Mouse (Mus musculus) neural tube, embryonic 14.5 days (tissue): ENCODE measurements around the gene Trp53tg5. TPM values are rescaled to one million over a fixed set of nuclear protein-coding genes. Genes with fewer than 3 reads are reported as not detected.

Experiments used
- ATAC-seq: fragments of 200-750 bp; cut with Nextera tagmentation; 2 replicates; pipeline ENCODE4 v1.8.0; 2017; ENCODE audit warnings: low read depth, mild to moderate bottlenecking, moderate TSS enrichment, moderate library complexity
- H3K27ac ChIP-seq: fragments of 300-500 bp; sonication (generic); 2 replicates; pipeline ENCODE4 v1.5.1; 2014; ENCODE audit warnings: low read depth, mild to moderate bottlenecking, control low read depth, low read length, moderate library complexity, mixed read lengths
- H3K27me3 ChIP-seq: fragments of 300-500 bp; sonication (generic); 2 replicates; pipeline ENCODE4 v1.6.1; 2014; ENCODE audit warnings: low read length; ENCODE audit not compliant: control insufficient read depth, insufficient read depth
- H3K36me3 ChIP-seq: fragments of 300-500 bp; sonication (generic); 2 replicates; pipeline ENCODE4 v1.6.1; 2014; ENCODE audit warnings: low read length, mixed read lengths; ENCODE audit not compliant: control insufficient read depth, insufficient read depth
- H3K4me1 ChIP-seq: fragments of 300-500 bp; sonication (generic); 2 replicates; pipeline ENCODE4 v1.6.1; 2014; ENCODE audit warnings: low read length; ENCODE audit not compliant: control insufficient read depth, insufficient read depth
- H3K4me2 ChIP-seq: fragments of 300-500 bp; sonication (generic); 2 replicates; pipeline ENCODE4 v1.6.1; 2014; ENCODE audit warnings: mild to moderate bottlenecking, low read depth, low read length, control low read depth
- H3K4me3 ChIP-seq: fragments of 300-500 bp; sonication (generic); 2 replicates; pipeline ENCODE4 v1.5.1; 2014; ENCODE audit warnings: low read depth, low read length, control low read depth, mixed read lengths
- H3K9ac ChIP-seq: fragments of 300-500 bp; sonication (generic); replicated peaks from 2 replicates; pipeline ENCODE4 v1.6.1; 2014; ENCODE audit warnings: low read depth, mild to moderate bottlenecking, control low read depth, low read length, mixed read lengths
- H3K9me3 ChIP-seq: fragments of 300-500 bp; sonication (generic); 2 replicates; pipeline ENCODE4 v1.6.1; 2016; ENCODE audit warnings: low read length; ENCODE audit not compliant: control insufficient read depth
- WGBS: fragments of 180-500 bp; shearing (Covaris S2); extraction: QIAGEN DNeasy Blood & Tissue Kit; methylation state at CpG from one replicate; pipeline ENCODE4 v1.1.7; 2014; 5-methylcytosine and 5-hydroxymethylcytosine counted together
- polyA plus RNA-seq: library from polyadenylated mRNA; unstranded; fragments of >200 nt; fragmentation: Nextera tagmentation; extraction: Ambion mirVana; gene quantifications from 2 replicates; pipeline ENCODE4 v1.2.1, GENCODE M21; 2014

Trp53tg5 gene
- polyA plus RNA-seq, 1 experiment from 2014 or later: not detected

- Histone ChIP-seq H3K9ac (no peak overlapping the region), H3K4me3 (no peak overlapping the region), H3K27me3 (no peaks in the 10 kb centered on the region), H3K4me1 (no peaks in the 10 kb centered on the region), H3K9me3 (no peaks in the 10 kb centered on the region), H3K4me2 (no peak overlapping the region), H3K27ac (no peak overlapping the region), H3K36me3 (peaks cover 24% of the 10 kb centered on the region)
- ATAC-seq: no peak
- WGBS: 31% methylated on average over 10 of the region's 10 CpGs
These were observed 3.3 kb downstream of the Trp53tg5 start for GRCm38 (mm10) chr2:164470254-164470653.

DNA sequence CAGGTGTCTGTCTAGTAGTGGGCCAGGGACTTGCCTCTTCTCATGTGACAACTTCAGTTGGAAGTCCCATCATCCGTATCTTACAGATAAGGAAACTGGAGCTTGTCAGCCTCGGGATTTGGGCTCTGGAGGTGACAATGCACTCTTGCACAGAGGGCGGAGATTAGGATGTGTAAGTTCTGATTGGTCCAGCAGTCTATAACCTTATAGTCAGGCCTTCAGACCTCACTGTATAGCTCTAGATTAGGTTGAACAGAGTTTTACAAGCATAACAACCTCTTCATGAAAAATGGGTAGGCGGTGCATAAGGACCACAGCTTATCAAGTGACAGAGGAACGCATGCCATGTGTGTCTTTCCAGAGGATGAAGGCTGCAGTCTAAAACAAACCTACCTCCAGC, 6.7 kb downstream of the Trp53tg5 start:
- H3K27ac ChIP-seq: no peak overlapping the region
- peaks cover 7% of the 10 kb centered on the region for H3K4me1 ChIP-seq
- no peaks in the 10 kb centered on the region for H3K27me3 ChIP-seq
- H3K9me3 ChIP-seq: no peaks in the 10 kb centered on the region
- 90% methylated on average over 5 of the region's 5 CpGs for WGBS
- no peak overlapping the region for H3K9ac ChIP-seq
- no peak for ATAC-seq
- H3K4me3 ChIP-seq: no peak overlapping the region
- peaks cover 21% of the 10 kb centered on the region; the same call in 1 of the 2 replicates for H3K36me3 ChIP-seq
- H3K4me2 ChIP-seq: no peak overlapping the region

DNA sequence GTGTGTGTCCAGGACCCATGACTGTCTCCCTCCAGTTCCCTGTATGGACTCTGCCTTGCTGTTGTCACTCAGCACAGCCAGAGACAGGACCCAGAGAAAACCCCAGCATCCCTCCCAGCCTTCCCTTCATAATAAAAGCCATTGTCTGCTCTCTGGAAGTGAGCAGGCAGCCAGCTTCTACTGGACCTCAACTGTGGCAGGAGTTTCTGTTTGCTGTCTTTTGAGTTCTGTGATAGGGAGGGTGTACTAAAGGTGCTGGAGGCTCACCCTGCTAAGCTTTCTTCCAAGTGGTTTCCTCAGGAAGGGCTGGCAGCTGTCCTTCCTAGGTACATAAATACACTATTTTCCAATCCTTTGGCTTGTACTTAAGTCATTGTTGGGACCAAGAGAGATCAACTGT, 8.4 kb downstream of the Trp53tg5 start:
- H3K4me1 ChIP-seq: peaks cover 10% of the 10 kb centered on the region
- no peak overlapping the region for H3K4me2 ChIP-seq
- no peaks in the 10 kb centered on the region for H3K9me3 ChIP-seq
- H3K27ac ChIP-seq: no peak overlapping the region
- H3K9ac ChIP-seq: no peak overlapping the region
- H3K36me3 ChIP-seq: peaks cover 21% of the 10 kb centered on the region; the same call in 1 of the 2 replicates
- H3K4me3 ChIP-seq: no peak overlapping the region
- no peak for ATAC-seq
- H3K27me3 ChIP-seq: no peaks in the 10 kb centered on the region

- Histone ChIP-seq H3K36me3 (peaks cover 18% of the 10 kb centered on the region; the same call in 1 of the 2 replicates), H3K27me3 (no peaks in the 10 kb centered on the region), H3K4me1 (peaks cover 10% of the 10 kb centered on the region), H3K27ac (peak within 1 kb of the TSS; percentile 93), H3K9ac (peak within 1 kb of the TSS; percentile 87), H3K4me2 (peak within 1 kb of the TSS; percentile 77), H3K4me3 (peak within 1 kb of the TSS; percentile 88), H3K9me3 (no peaks in the 10 kb centered on the region)
- peak; percentile 99 for ATAC-seq
- under 1% methylated on average over 56 of the region's 79 CpGs for WGBS
These were observed 12.6 kb downstream of the Trp53tg5 start, which contains the start of gene Gm20458 for GRCm38 (mm10) chr2:164460745-164461551. Gene Gm20458 (plus strand): TSS chr2:164460967.

DNA sequence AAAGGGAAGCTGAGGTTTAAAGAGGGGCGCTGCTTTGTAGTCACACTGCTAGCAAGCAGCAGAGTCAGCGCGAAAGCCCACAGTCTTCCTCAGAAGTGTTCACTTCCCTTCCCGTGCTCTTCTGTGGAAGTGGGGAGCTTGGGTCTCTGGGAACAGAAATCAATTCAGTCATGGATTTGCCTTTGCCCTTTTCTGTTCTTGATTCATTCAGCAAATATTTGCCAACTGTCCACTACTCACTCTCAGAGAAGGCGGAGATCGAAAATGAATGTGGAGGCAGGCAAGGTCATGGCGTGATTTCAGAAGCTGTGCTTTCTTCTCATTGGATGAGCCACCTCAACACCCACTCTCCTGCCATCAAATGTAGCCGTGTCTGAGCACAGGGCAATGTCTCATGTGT, 15.0 kb downstream of the Trp53tg5 start:
- Histone ChIP-seq H3K4me1 (peaks cover 10% of the 10 kb centered on the region), H3K4me3 (no peak overlapping the region), H3K9me3 (no peaks in the 10 kb centered on the region), H3K9ac (no peak overlapping the region), H3K27me3 (no peaks in the 10 kb centered on the region), H3K27ac (no peak overlapping the region), H3K36me3 (no peaks in the 10 kb centered on the region), H3K4me2 (no peak overlapping the region)
- no peak for ATAC-seq
- WGBS: 90% methylated on average over 8 of the region's 8 CpGs

- Histone ChIP-seq H3K27ac (no peak overlapping the region), H3K4me2 (no peak overlapping the region), H3K9ac (no peak overlapping the region), H3K27me3 (no peaks in the 10 kb centered on the region), H3K9me3 (no peaks in the 10 kb centered on the region), H3K4me3 (no peak overlapping the region), H3K36me3 (no peaks in the 10 kb centered on the region), H3K4me1 (peaks cover 10% of the 10 kb centered on the region)
- ATAC-seq: no peak
- WGBS: 54% methylated on average over 7 of the region's 7 CpGs
These were observed 15.6 kb downstream of the Trp53tg5 start for GRCm38 (mm10) chr2:164457942-164458341.

DNA sequence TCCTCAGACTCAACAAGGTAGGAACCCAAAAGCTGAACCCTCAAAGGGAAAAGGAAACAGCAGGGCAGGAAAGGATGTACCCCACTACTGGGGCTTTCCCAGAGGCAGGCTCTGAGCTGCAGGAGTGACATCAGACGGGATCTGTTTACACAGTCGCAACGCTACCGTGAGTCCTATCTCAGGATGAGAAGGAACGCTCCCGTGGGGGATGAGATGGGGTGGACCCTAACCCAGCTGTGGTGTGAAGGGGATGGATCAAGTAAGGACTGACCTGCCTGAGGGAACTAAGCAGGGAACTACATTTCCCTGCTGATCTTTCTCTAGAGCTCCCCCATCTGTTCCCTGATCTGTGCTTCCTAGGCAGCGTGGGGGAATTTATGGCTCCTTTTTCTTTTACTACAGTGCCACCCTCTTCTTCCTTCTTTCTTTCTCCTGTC, 16.6 kb downstream of the Trp53tg5 start, which contains the start of gene Sys1:
Sys1 (plus strand) TSS at position 101 of the 437 bp plus-strand sequence.
- Histone ChIP-seq H3K9me3 (no peaks in the 10 kb centered on the region), H3K4me2 (peak within 1 kb of the TSS; percentile 18; the same call in 1 of the 2 replicates), H3K36me3 (no peaks in the 10 kb centered on the region), H3K9ac (peak within 1 kb of the TSS; percentile 34), H3K27ac (no peak within 1 kb of the TSS), H3K27me3 (no peaks in the 10 kb centered on the region), H3K4me3 (no peak within 1 kb of the TSS), H3K4me1 (peaks cover 4% of the 10 kb centered on the region)
- no peak for ATAC-seq
- WGBS: under 1% methylated on average over 7 of the region's 7 CpGs

GRCm38 (mm10) chr2:164456413-164456812, 17.1 kb downstream of the Trp53tg5 start:
- H3K9me3 ChIP-seq: no peaks in the 10 kb centered on the region
- no peak overlapping the region for H3K27ac ChIP-seq
- 90% methylated on average over 1 of the region's 1 CpGs for WGBS
- H3K36me3 ChIP-seq: no peaks in the 10 kb centered on the region
- H3K9ac ChIP-seq: no peak overlapping the region
- no peak overlapping the region for H3K4me3 ChIP-seq
- no peaks in the 10 kb centered on the region for H3K4me1 ChIP-seq
- ATAC-seq: no peak
- H3K27me3 ChIP-seq: no peaks in the 10 kb centered on the region
- peak overlapping the region; percentile 18; the same call in 1 of the 2 replicates for H3K4me2 ChIP-seq

GRCm38 (mm10) chr2:164455421-164456190, 17.9 kb downstream of the Trp53tg5 start:
- no peak for ATAC-seq
- H3K27me3 ChIP-seq: no peaks in the 10 kb centered on the region
- no peaks in the 10 kb centered on the region for H3K36me3 ChIP-seq
- 75% methylated on average over 6 of the region's 6 CpGs for WGBS
- H3K9me3 ChIP-seq: no peaks in the 10 kb centered on the region
- H3K4me1 ChIP-seq: no peaks in the 10 kb centered on the region
- H3K27ac ChIP-seq: no peak overlapping the region
- no peak overlapping the region for H3K9ac ChIP-seq
- H3K4me3 ChIP-seq: no peak overlapping the region
- H3K4me2 ChIP-seq: no peak overlapping the region
